Mouse (Mus musculus) midbrain, embryonic 11.5 days (tissue): Measurements from ENCODE around the gene 1700012B07Rik. TPM values are rescaled to one million over a fixed set of nuclear protein-coding genes. Genes with fewer than 3 reads are reported as not detected.

Source experiments
- ATAC-seq: fragments of 200-750 bp; cut with Nextera tagmentation; 2 replicates; pipeline ENCODE4 v1.8.0; 2017; ENCODE audit warnings: moderate TSS enrichment, moderate library complexity; ENCODE audit not compliant: low FRiP score
- DNase-seq: peaks from one replicate; pipeline ENCODE4 v3.0.0; 2015; ENCODE audit warnings: low spot score; ENCODE audit errors: missing footprints
- H3K27ac ChIP-seq: fragments of 300-500 bp; sonication (generic); 2 replicates; pipeline ENCODE4 v1.5.1; 2014; ENCODE audit warnings: low read depth, low read length
- H3K27me3 ChIP-seq: fragments of 300-500 bp; sonication (generic); 2 replicates; pipeline ENCODE4 v1.6.1; 2014; ENCODE audit warnings: mild to moderate bottlenecking, low read length, moderate library complexity, mixed read lengths; ENCODE audit not compliant: control insufficient read depth, insufficient read depth
- H3K36me3 ChIP-seq: fragments of 300-500 bp; sonication (generic); 2 replicates; pipeline ENCODE4 v1.6.1; 2014; ENCODE audit warnings: mild to moderate bottlenecking, low read length, moderate library complexity, mixed read lengths; ENCODE audit not compliant: control insufficient read depth, insufficient read depth
- H3K4me1 ChIP-seq: fragments of 300-500 bp; sonication (generic); 2 replicates; pipeline ENCODE4 v1.6.1; 2014; ENCODE audit warnings: low read length; ENCODE audit not compliant: control insufficient read depth, insufficient read depth
- H3K4me2 ChIP-seq: fragments of 300-500 bp; sonication (generic); 2 replicates; pipeline ENCODE4 v1.6.1; 2014; ENCODE audit warnings: mild to moderate bottlenecking, moderate library complexity
- H3K4me3 ChIP-seq: fragments of 300-500 bp; sonication (generic); 2 replicates; pipeline ENCODE4 v1.5.1; 2014; ENCODE audit warnings: low read depth, low read length
- H3K9ac ChIP-seq: fragments of 300-500 bp; sonication (generic); 2 replicates; pipeline ENCODE4 v1.6.1; 2014; ENCODE audit warnings: low read length
- H3K9me3 ChIP-seq: fragments of 300-500 bp; sonication (generic); 2 replicates; pipeline ENCODE4 v1.6.1; 2016; ENCODE audit warnings: low read length; ENCODE audit not compliant: control insufficient read depth
- WGBS: fragments of 180-500 bp; shearing (Covaris S2); extraction: QIAGEN DNeasy Blood & Tissue Kit; methylation state at CpG from one replicate; pipeline ENCODE4 v1.1.7; 2014; 5-methylcytosine and 5-hydroxymethylcytosine counted together
- polyA plus RNA-seq: library from polyadenylated mRNA; unstranded; fragments of >200 nt; fragmentation: Nextera tagmentation; extraction: Ambion mirVana; gene quantifications from 2 replicates; pipeline ENCODE4 v1.2.1, GENCODE M21; 2014

1700012B07Rik gene
- polyA plus RNA-seq, 1 experiment from 2014 or later, result not detected

DNA sequence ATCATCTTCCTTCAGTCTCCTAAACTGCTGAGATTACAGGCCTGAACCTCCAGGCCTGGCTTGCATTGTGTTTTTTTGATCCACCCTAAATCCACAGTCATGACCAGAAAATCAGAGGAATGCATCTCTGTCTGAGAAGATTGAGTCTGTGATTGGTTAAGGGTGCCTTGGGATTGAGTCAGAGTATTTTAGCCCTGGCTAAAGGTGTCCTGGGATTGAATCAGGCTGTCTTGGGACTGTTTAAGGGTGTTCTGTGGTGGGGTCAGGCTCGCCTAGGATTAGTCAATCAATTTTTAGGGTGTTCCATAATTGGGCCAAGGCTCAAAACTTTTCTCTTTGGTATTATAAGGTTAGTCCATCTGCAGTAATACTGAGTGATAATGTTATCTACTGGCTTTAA lies 10.9 kb downstream of the 1700012B07Rik start:
- Histone ChIP-seq H3K4me1 (no peaks in the 10 kb centered on the region), H3K9me3 (no peaks in the 10 kb centered on the region), H3K4me2 (no peak overlapping the region), H3K9ac (no peak overlapping the region), H3K36me3 (no peaks in the 10 kb centered on the region), H3K27me3 (no peaks in the 10 kb centered on the region), H3K27ac (no peak overlapping the region), H3K4me3 (no peak overlapping the region)
- 90% methylated on average over 1 of the region's 1 CpGs for WGBS
- ATAC-seq, result no peak
- no peak for DNase-seq

- DNase-seq, result peak; percentile 44
- no peak overlapping the region for H3K4me2 ChIP-seq
These were observed 16.1 kb downstream of the 1700012B07Rik start for GRCm38 (mm10) chr11:109811721-109812120.

GRCm38 (mm10) chr11:109809175-109809855 lies 18.5 kb downstream of the 1700012B07Rik start:
- H3K4me1 ChIP-seq, result no peaks in the 10 kb centered on the region
- WGBS, result 70% methylated on average over 4 of the region's 4 CpGs
- H3K4me2 ChIP-seq, result no peak overlapping the region
- DNase-seq (no peak), ATAC-seq (no peak)
- no peaks in the 10 kb centered on the region for H3K27me3 ChIP-seq
- H3K36me3 ChIP-seq, result no peaks in the 10 kb centered on the region
- H3K9ac ChIP-seq, result no peak overlapping the region
- H3K9me3 ChIP-seq, result no peaks in the 10 kb centered on the region
- H3K27ac ChIP-seq, result no peak overlapping the region
- H3K4me3 ChIP-seq, result no peak overlapping the region

More at GRCm38 (mm10) chr11:109811721-109812120, 16.1 kb downstream of the 1700012B07Rik start:
- Histone ChIP-seq H3K27ac (no peak overlapping the region), H3K27me3 (no peaks in the 10 kb centered on the region), H3K4me3 (no peak overlapping the region), H3K9me3 (no peaks in the 10 kb centered on the region), H3K4me1 (no peaks in the 10 kb centered on the region), H3K36me3 (no peaks in the 10 kb centered on the region), H3K9ac (no peak overlapping the region)
- ATAC-seq, result no peak
- WGBS, result 85% methylated on average over 2 of the region's 2 CpGs

- Histone ChIP-seq H3K4me2 (no peak overlapping the region), H3K4me1 (no peaks in the 10 kb centered on the region), H3K9me3 (no peaks in the 10 kb centered on the region), H3K27ac (no peak overlapping the region), H3K9ac (no peak overlapping the region), H3K4me3 (no peak overlapping the region), H3K36me3 (no peaks in the 10 kb centered on the region), H3K27me3 (no peaks in the 10 kb centered on the region)
- DNase-seq (no peak), ATAC-seq (no peak)
- 78% methylated on average over 1 of the region's 1 CpGs for WGBS
These were observed 26.3 kb downstream of the 1700012B07Rik start for GRCm38 (mm10) chr11:109801515-109801914.

GRCm38 (mm10) chr11:109797531-109797930 lies 30.3 kb downstream of the 1700012B07Rik start:
- no peaks in the 10 kb centered on the region for H3K36me3 ChIP-seq
- DNase-seq, result no peak

DNA sequence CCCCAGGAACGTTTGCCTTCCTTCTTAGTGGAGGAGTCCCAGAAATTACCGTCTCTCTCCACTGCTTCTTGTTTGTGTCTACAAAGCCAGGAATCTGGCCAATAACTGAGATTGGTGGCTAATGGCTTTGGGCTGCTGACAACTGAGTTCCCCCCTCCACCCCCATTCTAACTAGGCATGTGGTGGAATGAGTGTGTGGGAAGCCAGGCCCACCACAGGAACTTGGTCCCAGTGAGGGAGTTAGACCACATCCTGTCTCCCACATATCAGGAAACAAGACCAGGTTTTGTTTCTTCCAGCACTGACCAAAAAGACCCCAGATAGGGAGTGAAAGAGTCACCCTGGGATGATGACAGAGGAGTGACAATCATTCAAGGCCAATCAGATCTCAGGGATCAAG lies 32.3 kb downstream of the 1700012B07Rik start:
- ATAC-seq, result no peak
- Histone ChIP-seq H3K36me3 (no peaks in the 10 kb centered on the region), H3K9me3 (no peaks in the 10 kb centered on the region)

More at GRCm38 (mm10) chr11:109797531-109797930, 30.3 kb downstream of the 1700012B07Rik start:
- Histone ChIP-seq H3K4me3 (no peak overlapping the region), H3K4me1 (no peaks in the 10 kb centered on the region), H3K9me3 (no peaks in the 10 kb centered on the region), H3K4me2 (no peak overlapping the region), H3K27me3 (no peaks in the 10 kb centered on the region), H3K27ac (no peak overlapping the region), H3K9ac (no peak overlapping the region)
- WGBS, result 90% methylated on average over 6 of the region's 6 CpGs
- no peak for ATAC-seq

DNA sequence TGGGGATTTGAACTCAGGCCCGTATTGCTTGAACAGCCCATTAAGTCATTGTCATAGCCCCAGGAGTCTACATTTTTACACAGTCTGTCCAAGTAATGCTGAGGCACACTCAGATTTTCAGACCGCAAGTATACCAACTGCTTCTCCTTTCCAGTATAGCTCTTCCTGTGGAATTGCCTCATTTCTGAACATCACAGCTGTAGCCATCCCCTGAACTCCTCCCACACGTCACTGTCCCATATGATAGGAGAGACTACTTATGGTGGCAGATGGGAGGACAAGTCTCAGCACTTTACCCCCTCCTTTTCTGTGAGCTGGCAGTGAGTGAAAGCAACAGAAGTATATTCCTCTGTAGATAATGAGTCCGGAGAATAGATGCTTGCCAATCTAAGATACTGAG lies 34.3 kb downstream of the 1700012B07Rik start:
- Histone ChIP-seq H3K27ac (no peak overlapping the region), H3K9me3 (no peaks in the 10 kb centered on the region), H3K27me3 (no peaks in the 10 kb centered on the region), H3K4me1 (no peaks in the 10 kb centered on the region), H3K9ac (no peak overlapping the region), H3K4me2 (no peak overlapping the region), H3K4me3 (no peak overlapping the region), H3K36me3 (no peaks in the 10 kb centered on the region)
- DNase-seq (no peak), ATAC-seq (no peak)
- WGBS, result 92% methylated on average over 4 of the region's 4 CpGs

More for the DNA sequence above, 32.3 kb downstream of the 1700012B07Rik start:
- no peaks in the 10 kb centered on the region for H3K27me3 ChIP-seq
- no peak overlapping the region for H3K9ac ChIP-seq
- no peak for DNase-seq
- 87% methylated on average over 2 of the region's 2 CpGs for WGBS
- H3K4me3 ChIP-seq, result no peak overlapping the region
- H3K4me1 ChIP-seq, result no peaks in the 10 kb centered on the region
- H3K4me2 ChIP-seq, result no peak overlapping the region
- H3K27ac ChIP-seq, result no peak overlapping the region

- Histone ChIP-seq H3K4me1 (no peaks in the 10 kb centered on the region), H3K27ac (no peak overlapping the region), H3K9ac (no peak overlapping the region), H3K36me3 (no peaks in the 10 kb centered on the region), H3K4me2 (no peak overlapping the region), H3K9me3 (no peaks in the 10 kb centered on the region), H3K4me3 (no peak overlapping the region), H3K27me3 (no peaks in the 10 kb centered on the region)
- ATAC-seq, result no peak
- WGBS, result 91% methylated on average over 13 of the region's 13 CpGs
- no peak for DNase-seq
These were observed 35.3 kb downstream of the 1700012B07Rik start for GRCm38 (mm10) chr11:109792401-109792997.

- Histone ChIP-seq H3K9ac (no peak overlapping the region), H3K36me3 (no peaks in the 10 kb centered on the region), H3K4me1 (no peaks in the 10 kb centered on the region), H3K27ac (no peak overlapping the region), H3K4me2 (no peak overlapping the region), H3K27me3 (no peaks in the 10 kb centered on the region), H3K4me3 (no peak overlapping the region), H3K9me3 (no peaks in the 10 kb centered on the region)
- no peak for DNase-seq
- no peak for ATAC-seq
- WGBS, result 98% methylated on average over 2 of the region's 2 CpGs
These were observed 35.9 kb downstream of the 1700012B07Rik start for GRCm38 (mm10) chr11:109791965-109792364.
